Mouse (Mus musculus): ENCODE results near the gene Tbata.

DNA sequence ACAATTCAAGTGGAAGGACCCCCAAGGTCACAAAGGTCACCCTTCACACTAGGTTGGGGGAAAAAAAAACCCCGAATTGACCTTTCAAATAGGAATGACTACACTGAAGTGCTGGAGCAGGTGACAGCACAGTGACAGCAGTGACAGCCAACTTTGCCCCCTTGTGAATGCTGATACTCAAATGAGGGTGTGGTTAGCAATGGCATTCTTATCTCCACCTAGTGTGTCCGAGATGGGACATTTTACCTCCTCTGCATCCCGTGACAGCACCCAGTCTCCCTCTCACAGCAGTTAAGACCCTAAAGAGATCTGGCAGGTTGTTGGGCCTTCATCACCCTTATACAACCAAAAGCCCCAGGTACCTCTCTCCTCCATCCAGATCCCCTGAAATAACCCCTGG lies 22.3 kb upstream of the Tbata start:
- no peak for TF ChIP-seq CTCF (IDR thresholded peaks at IDR 0.05; ENCODE audit: low read depth)
- no peak for TF ChIP-seq EP300 (IDR thresholded peaks at IDR 0.05; ENCODE audit: low read depth)

Measured in liver, postnatal 0 days (tissue).